Mouse (Mus musculus) limb, embryonic 11.5 days (tissue): ENCODE data around the gene Col18a1. TPM values are rescaled to one million over a fixed set of nuclear protein-coding genes. Genes with fewer than 3 reads are reported as not detected.

Source experiments
- ATAC-seq: fragments of 200-750 bp; cut with Nextera tagmentation; 2 replicates; pipeline ENCODE4 v1.8.0; 2017; ENCODE audit warnings: low read depth; ENCODE audit not compliant: insufficient number of reproducible peaks, low FRiP score, low TSS enrichment
- DNase-seq: peaks from one replicate; pipeline ENCODE4 v3.0.0-alpha.2; 2015; ENCODE audit warnings: low spot score
- H3K27ac ChIP-seq: fragments of 300-500 bp; sonication (generic); replicated peaks from 2 replicates; pipeline ENCODE4 v1.5.1; 2014; ENCODE audit warnings: low read depth, mild to moderate bottlenecking, low read length
- H3K27me3 ChIP-seq: fragments of 300-500 bp; sonication (generic); 2 replicates; pipeline ENCODE4 v1.6.1; 2014; ENCODE audit warnings: mild to moderate bottlenecking, low read length, mixed read lengths; ENCODE audit not compliant: control insufficient read depth, insufficient read depth
- H3K36me3 ChIP-seq: fragments of 300-500 bp; sonication (generic); 2 replicates; pipeline ENCODE4 v1.6.1; 2014; ENCODE audit warnings: mild to moderate bottlenecking, low read length, moderate library complexity, mixed read lengths; ENCODE audit not compliant: control insufficient read depth, insufficient read depth
- H3K4me1 ChIP-seq: fragments of 300-500 bp; sonication (generic); 2 replicates; pipeline ENCODE4 v1.6.1; 2014; ENCODE audit warnings: low read length, mixed read lengths; ENCODE audit not compliant: control insufficient read depth, insufficient read depth
- H3K4me2 ChIP-seq: fragments of 300-500 bp; sonication (generic); 2 replicates; pipeline ENCODE4 v1.6.1; 2014; ENCODE audit warnings: low read depth, mild to moderate bottlenecking, moderate library complexity; ENCODE audit not compliant: severe bottlenecking
- H3K4me3 ChIP-seq: fragments of 300-500 bp; sonication (generic); 2 replicates; pipeline ENCODE4 v1.5.1; 2014; ENCODE audit warnings: low read depth, low read length
- H3K9ac ChIP-seq: fragments of 300-500 bp; sonication (generic); 2 replicates; pipeline ENCODE4 v1.6.1; 2014; ENCODE audit warnings: mild to moderate bottlenecking, low read length
- H3K9me3 ChIP-seq: fragments of 300-500 bp; sonication (generic); 2 replicates; pipeline ENCODE4 v1.6.1; 2016; ENCODE audit warnings: low read length; ENCODE audit not compliant: control insufficient read depth
- WGBS: fragments of 180-500 bp; shearing (Covaris S2); extraction: QIAGEN DNeasy Blood & Tissue Kit; methylation state at CpG from one replicate; pipeline ENCODE4 v1.1.7; 2014; 5-methylcytosine and 5-hydroxymethylcytosine counted together
- polyA plus RNA-seq: library from polyadenylated mRNA; unstranded; fragments of >200 nt; fragmentation: Nextera tagmentation; extraction: Ambion mirVana; gene quantifications from 2 replicates; pipeline ENCODE4 v1.2.1, GENCODE M21; 2014

The Col18a1 gene
- polyA plus RNA-seq, 1 experiment from 2014 or later = 63.0 TPM

DNA sequence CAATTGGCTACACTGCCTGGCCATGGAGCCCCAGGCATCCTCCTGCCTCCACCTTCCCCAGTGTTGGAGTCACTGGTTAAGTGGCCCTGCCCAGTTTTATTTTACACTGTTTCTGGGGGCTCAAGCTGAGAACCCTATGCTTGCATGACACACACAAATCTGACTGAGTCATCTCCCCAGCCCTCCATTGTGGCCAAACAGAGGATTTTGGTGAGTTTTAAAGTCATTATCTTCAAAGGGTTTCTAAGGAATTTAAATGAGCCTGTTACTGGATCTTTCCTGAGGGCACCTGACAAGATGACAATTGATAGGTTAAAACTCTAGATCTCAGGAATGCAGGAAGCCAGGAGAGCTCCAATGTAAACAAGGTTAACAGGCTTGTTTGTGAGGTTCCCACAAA is 27.1 kb upstream of the Col18a1 start:
- H3K4me1 ChIP-seq = peaks cover 12% of the 10 kb centered on the region
- no peak overlapping the region for H3K27ac ChIP-seq
- no peaks in the 10 kb centered on the region for H3K27me3 ChIP-seq
- H3K36me3 ChIP-seq = no peaks in the 10 kb centered on the region
- ATAC-seq (no peak), DNase-seq (no peak)
- H3K9ac ChIP-seq = no peak overlapping the region
- H3K4me2 ChIP-seq = no peak overlapping the region
- H3K9me3 ChIP-seq = no peaks in the 10 kb centered on the region
- H3K4me3 ChIP-seq = no peak overlapping the region

DNA sequence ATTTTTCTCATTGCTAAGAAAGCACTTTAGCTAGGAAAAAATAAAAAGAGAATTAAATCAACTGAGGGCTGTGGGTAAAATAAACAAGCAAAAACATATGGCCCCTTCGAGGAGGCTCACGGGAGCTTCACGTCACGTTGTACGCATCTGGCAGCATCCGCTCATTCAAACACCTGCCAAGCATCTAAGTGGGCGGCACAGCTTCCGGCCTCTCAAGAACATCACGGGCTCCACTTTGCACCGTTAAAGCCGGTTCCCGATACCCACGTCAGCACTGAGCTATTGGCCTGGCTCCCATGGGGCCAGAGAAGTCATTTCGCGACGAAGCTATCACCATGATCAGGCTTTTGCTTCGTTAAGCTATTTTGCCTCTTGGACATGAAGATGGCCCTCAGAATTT is 26.4 kb upstream of the Col18a1 start:
- 85% methylated on average over 17 of the region's 17 CpGs for WGBS
- DNase-seq = no peak
- Histone ChIP-seq H3K27me3 (no peaks in the 10 kb centered on the region), H3K36me3 (no peaks in the 10 kb centered on the region), H3K4me2 (no peak overlapping the region), H3K4me1 (peaks cover 15% of the 10 kb centered on the region), H3K9ac (no peak overlapping the region), H3K9me3 (no peaks in the 10 kb centered on the region), H3K27ac (no peak overlapping the region), H3K4me3 (no peak overlapping the region)
- ATAC-seq = no peak

DNA sequence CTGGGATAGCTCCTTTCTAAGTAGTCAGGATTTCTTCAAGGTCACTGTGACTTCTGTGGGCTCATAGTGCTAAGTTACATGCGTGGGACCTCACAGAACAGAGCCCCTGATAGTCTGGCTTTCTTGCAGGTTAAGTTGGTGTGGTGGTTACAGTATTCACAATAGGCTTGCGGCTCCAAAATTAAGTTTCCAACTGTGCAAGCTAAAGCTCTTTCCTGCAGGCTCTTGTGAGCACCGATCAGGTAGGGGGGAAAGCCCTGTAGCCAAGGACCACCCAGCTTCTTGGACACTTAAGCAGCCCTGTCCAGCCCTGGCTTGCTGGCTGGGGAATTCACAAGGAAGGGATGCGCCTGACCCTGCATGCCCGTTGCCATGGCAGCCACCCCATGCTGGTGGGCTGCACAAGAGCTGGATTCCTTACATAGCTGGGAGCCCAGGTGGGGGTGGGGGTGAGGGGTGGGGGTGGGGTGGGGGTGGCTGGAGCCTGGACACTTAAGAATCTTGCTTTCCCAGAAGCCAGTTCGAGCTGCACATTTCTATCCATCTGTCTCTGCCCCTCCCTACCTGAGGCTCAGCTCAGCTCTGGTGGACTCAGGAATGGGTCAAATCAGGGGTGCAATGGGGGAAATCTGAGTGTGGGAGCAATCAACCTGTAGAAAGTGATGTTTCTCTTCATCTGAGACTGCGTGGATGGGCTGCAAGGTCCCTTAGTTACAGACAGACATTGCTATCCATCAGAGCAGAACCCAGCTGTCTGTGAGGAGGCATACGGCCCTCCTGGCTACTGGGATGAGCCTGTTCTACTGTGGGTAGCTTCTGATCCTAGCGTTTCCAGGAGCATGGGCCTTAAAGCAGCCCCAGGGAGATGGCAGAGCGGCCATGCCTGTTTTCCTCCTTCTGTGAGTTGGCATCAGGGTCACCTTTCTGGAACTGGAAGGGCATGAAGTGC is 24.9 kb upstream of the Col18a1 start:
- DNase-seq (peak; percentile 78), ATAC-seq (peak; percentile 76)
- Histone ChIP-seq H3K36me3 (no peaks in the 10 kb centered on the region), H3K27me3 (no peaks in the 10 kb centered on the region), H3K4me3 (no peak overlapping the region), H3K9me3 (no peaks in the 10 kb centered on the region), H3K9ac (0 out of 2 replicates have a peak overlapping the region, but pooled peaks have one; percentile 17), H3K27ac (no peak overlapping the region), H3K4me1 (peaks cover 15% of the 10 kb centered on the region), H3K4me2 (no peak overlapping the region)
- 25% methylated on average over 10 of the region's 10 CpGs for WGBS

DNA sequence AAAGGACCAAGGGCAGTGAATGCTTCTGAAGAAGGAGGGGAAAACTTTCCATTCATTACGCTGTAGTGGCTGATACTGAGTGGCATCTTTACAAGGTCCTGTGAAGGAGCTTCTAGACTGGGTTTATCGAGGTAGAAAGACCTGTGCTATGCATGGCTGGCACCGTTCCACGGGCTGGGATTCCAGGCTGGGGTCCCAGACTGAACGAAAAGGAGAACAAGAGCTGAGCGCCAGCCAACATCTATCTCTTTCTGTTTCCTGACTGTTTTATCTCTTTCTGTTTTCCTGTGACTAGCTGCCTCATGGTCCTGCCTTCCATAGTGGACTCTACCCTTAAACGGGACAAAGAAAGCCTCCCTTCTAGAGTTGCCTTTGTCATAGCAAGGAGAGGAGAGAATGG is 21.1 kb upstream of the Col18a1 start:
- no peaks in the 10 kb centered on the region for H3K27me3 ChIP-seq
- no peak overlapping the region for H3K4me3 ChIP-seq
- ATAC-seq (no peak), DNase-seq (no peak)
- no peak overlapping the region for H3K27ac ChIP-seq
- H3K9ac ChIP-seq = no peak overlapping the region
- H3K36me3 ChIP-seq = no peaks in the 10 kb centered on the region
- H3K9me3 ChIP-seq = no peaks in the 10 kb centered on the region
- no peak overlapping the region for H3K4me2 ChIP-seq
- 84% methylated on average over 7 of the region's 7 CpGs for WGBS
- peaks cover 15% of the 10 kb centered on the region for H3K4me1 ChIP-seq

DNA sequence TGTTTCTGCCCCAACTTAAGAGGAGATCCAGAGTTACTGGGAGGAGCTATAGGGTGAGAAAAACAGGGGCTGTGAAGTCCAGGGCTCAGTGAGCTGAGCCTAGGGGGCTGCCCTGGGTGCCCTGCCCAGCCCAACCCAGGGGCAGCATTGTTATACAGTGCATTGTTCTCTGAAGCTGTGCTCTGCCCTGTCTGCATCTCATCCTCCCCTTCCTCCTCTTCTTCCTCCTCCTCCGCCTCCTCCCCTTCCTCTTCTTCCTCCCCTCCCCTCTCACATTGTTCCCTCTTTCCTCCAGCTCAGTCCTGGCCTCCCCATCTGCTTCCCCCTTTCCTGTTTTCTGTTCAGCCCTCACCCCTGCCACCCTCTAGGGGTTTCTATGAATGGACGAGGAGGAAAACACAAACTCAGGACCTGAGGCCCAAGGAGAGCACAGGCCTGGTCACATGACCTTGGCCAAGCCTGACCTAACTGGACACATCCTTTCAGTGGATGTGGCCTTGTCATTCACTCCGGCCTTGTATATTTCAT is 16.5 kb upstream of the Col18a1 start:
- H3K27me3 ChIP-seq = no peaks in the 10 kb centered on the region
- no peak for DNase-seq
- no peaks in the 10 kb centered on the region for H3K4me1 ChIP-seq
- 71% methylated on average over 3 of the region's 3 CpGs for WGBS
- no peak overlapping the region for H3K4me3 ChIP-seq
- no peaks in the 10 kb centered on the region for H3K36me3 ChIP-seq
- no peak for ATAC-seq
- H3K9ac ChIP-seq = no peak overlapping the region
- H3K4me2 ChIP-seq = no peak overlapping the region
- no peak overlapping the region for H3K27ac ChIP-seq
- no peaks in the 10 kb centered on the region for H3K9me3 ChIP-seq

DNA sequence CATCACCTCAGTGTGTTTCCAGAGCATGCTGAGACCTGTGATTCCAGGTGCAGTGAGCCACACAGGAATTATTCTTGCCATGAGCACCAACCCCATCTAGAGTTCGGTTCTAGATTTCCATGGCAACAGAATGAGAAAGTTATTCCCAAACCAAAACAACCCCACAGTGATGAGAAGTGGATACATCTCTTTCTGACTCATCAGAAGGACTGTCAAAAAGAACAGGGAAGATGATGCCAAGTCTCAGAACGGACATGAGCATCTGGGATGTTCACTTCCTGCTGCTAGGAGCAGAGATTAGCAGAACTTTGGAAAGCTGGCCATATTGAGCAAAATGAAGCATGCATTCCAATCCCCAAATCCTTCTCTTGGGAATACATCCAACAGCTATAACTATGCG is 13.8 kb upstream of the Col18a1 start:
- ATAC-seq = no peak
- no peak for DNase-seq
- H3K9me3 ChIP-seq = no peaks in the 10 kb centered on the region
- H3K4me1 ChIP-seq = no peaks in the 10 kb centered on the region
- H3K4me3 ChIP-seq = no peak overlapping the region
- no peaks in the 10 kb centered on the region for H3K36me3 ChIP-seq
- H3K27ac ChIP-seq = no peak overlapping the region
- WGBS = 91% methylated on average over 3 of the region's 3 CpGs
- H3K4me2 ChIP-seq = no peak overlapping the region
- H3K9ac ChIP-seq = no peak overlapping the region
- no peaks in the 10 kb centered on the region for H3K27me3 ChIP-seq

DNA sequence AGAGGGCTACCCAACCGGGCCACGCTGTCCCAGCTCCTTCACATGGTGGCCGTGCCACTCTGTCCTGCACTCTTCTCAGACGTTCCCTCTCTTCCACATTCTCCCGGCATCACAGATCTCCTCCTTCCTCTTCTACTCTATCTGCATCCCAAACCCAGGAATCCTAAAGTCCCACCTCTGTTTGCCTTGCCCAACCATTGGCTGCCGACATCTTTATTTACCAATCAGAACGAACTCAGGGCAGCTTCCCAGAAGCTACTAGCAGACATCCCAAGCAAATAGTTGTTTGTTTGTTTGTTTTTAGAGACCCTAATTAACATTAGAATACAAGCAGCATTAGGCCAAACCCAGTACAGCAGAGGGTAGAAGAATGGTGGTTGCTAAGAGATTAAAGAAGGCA is 12.3 kb upstream of the Col18a1 start:
- Histone ChIP-seq H3K4me2 (no peak overlapping the region), H3K36me3 (no peaks in the 10 kb centered on the region), H3K27ac (no peak overlapping the region), H3K27me3 (no peaks in the 10 kb centered on the region), H3K4me1 (no peaks in the 10 kb centered on the region), H3K4me3 (no peak overlapping the region), H3K9ac (no peak overlapping the region), H3K9me3 (no peaks in the 10 kb centered on the region)
- 82% methylated on average over 7 of the region's 7 CpGs for WGBS
- DNase-seq (no peak), ATAC-seq (no peak)

DNA sequence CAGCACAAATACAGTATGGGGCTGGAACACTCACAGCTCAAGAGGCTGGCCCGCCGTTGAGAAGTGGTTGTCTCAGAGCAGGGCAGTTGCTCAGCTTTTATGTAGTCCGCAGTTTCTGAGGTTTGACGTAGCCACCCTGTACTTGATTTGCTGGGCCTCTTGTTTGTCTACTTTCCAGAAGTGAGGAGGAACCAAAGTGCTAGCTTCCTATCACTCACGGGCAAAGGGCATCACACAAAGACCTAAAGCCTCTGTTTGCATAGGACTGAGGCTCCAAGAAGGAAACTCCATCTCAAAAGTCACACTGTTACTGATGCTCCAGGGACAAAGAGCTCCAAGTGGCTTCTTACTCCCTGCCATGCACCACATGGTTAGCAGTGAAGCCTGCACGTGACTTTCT is 4.1 kb upstream of the Col18a1 start:
- Histone ChIP-seq H3K4me2 (no peak overlapping the region), H3K27ac (no peak overlapping the region), H3K9me3 (no peaks in the 10 kb centered on the region), H3K4me3 (no peak overlapping the region), H3K9ac (no peak overlapping the region), H3K4me1 (peaks cover 4% of the 10 kb centered on the region; the same call in 1 of the 2 replicates), H3K36me3 (no peaks in the 10 kb centered on the region), H3K27me3 (no peaks in the 10 kb centered on the region)
- DNase-seq (no peak), ATAC-seq (no peak)
- 91% methylated on average over 6 of the region's 6 CpGs for WGBS
